Mouse (Mus musculus) E14TG2a.4 (cell line): ENCODE data around the gene Kel.

Source experiments
- CTCF ChIP-seq: conservative IDR thresholded peaks from 2 replicates; pipeline ENCODE4 v1.5.1; 2014; ENCODE audit warnings: low read length
- NANOG ChIP-seq: IDR thresholded peaks from 2 replicates; pipeline ENCODE4 v1.6.1; 2014; ENCODE audit warnings: borderline replicate concordance, low read length, mixed read lengths

DNA sequence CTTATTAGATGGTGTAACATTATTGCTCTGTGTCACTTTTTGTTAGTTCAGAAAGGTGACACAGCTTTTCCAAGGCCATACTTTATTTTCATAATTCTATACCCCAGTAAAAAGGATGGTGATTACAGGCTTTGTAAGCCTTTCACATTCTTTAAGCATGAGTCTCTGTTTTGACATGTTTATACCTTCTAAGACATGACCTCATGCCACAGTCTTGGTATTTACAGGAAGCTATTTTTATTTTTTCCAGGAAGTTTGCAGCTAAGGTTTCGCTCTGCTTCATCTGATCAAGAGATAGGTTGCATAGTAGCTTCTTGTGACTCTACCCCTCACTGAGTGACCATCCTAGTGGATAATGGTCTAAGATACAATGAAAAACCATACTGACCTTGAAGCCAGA is 9.7 kb downstream of the Kel start:
- no peak for TF ChIP-seq CTCF
- TF ChIP-seq NANOG, result no peak
